Mouse (Mus musculus) kidney, adult 18-20 months (tissue): ENCODE measurements around the gene Psmb8.
A peak's percentile ranks its signal among the peaks of the same experiment; 100 is the strongest.

Experiments
- DNase-seq: peaks from one replicate; pipeline ENCODE4 v3.0.0; 2021

Psmb8 gene

GRCm38 (mm10) chr17:34193468-34193867 is 4.1 kb upstream of the Psmb8 start:
- DNase-seq = no peak

DNA sequence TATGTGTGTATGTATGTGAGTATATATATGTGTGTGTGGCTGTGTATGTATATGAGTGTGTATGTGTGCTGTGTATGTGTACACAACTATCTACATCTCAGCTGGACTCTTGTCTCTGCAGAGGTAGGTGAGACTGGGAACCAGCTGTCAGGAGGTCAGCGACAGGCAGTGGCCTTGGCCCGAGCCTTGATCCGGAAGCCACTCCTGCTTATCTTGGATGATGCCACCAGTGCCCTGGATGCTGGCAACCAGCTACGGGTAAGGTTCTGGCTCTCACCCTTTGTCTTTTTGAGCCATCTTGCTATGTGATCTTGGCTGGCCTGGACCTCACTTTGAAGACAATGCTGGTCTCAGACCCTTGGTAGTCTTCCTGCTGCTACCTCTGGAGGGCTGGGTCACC is 2.8 kb upstream of the Psmb8 start:
- DNase-seq = no peak

DNA sequence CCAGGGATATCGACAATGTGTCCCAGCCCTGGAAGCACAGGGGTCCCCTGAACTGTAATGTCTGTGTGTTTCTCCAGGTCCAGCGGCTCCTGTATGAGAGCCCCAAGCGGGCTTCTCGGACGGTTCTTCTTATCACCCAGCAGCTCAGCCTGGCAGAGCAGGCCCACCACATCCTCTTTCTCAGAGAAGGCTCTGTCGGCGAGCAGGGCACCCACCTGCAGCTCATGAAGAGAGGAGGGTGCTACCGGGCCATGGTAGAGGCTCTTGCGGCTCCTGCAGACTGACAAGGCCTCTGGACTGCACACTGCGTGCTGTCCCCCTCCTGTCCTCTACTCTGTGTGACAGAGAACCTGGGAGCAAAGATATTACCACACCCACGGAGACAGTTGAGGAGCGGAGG is 1.0 kb upstream of the Psmb8 start:
- DNase-seq = no peak

DNA sequence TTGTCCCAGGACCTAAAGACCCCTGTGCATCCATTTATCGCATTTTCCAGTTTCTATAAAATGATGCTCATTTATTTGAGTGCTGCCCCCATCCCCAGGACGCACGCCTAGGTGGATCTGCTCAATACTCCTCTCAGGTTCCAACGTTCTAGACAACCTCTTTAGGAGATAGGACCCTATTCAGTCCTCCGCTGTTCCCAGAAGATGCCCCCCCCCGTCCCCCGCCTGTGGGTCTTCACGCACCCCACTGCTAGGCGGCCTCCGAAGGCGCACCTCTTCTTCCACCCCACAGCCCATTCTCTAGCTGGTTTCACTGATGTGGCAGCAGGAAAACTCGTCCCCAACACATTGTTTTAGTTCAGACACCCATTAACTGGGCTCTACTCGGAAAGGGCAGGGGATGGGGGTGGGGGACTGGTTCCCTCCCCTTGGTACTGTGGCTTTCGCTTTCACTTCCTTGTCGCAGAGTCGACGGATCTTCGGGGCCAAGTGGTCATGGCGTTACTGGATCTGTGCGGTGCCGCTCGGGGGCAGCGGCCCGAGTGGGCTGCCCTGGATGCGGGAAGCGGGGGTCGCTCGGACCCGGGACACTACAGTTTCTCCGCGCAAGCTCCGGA is 491 bp downstream of the Psmb8 start:
- peak; percentile 63 for DNase-seq

DNA sequence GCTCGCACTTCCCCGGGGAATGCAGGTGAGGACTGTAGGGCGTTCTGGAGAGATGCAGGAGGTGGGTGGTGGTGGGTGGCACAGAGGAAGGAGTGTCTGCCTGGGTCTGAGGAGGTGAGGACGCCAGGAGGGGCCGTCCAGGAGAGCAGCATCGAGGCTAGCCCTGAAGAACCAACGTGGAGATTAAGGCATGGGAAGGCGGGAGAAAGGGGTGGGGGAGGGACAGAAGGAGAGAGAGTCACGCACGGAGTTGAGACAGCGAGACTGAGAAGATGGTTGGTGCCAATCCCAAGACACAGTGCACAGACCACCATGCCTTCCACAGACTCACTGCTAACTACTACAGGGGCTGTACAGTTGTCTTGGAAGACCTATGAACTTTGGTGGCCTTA is 996 bp downstream of the Psmb8 start:
- DNase-seq = no peak

DNA sequence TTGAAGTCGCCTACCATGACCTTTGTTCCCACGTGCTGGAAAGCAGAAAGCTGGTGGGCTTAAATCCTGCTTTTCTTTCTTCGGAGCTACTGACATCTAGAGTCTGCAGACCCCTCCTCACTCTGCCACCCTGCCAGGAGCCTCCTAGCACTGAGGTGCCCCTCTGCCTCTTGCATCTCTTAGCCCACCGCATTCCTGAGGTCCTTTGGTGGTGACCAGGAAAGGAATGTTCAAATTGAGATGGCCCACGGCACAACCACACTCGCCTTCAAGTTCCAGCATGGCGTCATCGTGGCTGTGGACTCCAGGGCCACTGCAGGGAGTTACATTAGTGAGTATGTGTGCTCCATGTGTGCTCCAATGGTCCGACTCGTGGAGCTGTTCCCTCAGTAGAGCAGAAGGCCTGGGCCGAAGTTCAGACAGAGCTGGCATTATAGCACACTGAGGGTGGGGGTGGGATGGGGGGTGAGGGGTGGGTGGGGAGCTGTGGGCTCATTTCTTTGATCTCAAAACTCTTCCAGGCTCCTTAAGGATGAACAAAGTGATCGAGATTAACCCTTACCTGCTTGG is 1.6 kb downstream of the Psmb8 start:
- DNase-seq = no peak

DNA sequence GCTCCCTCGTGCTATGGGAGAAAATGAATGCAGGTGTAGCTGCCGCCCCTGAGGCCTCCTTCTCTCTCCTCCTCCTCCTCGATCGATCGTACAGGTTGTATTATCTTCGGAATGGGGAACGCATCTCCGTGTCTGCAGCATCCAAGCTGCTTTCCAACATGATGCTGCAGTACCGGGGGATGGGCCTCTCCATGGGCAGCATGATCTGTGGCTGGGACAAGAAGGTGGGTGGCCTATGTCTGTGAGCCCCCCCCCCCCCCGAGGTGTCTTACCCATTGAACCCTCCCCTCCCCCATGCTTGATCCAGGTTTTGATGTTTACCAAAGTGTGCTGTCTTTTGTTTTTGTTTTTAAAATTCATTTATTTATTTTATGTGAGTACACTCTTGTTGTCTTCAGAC is 2.5 kb downstream of the Psmb8 start:
- DNase-seq = no peak

DNA sequence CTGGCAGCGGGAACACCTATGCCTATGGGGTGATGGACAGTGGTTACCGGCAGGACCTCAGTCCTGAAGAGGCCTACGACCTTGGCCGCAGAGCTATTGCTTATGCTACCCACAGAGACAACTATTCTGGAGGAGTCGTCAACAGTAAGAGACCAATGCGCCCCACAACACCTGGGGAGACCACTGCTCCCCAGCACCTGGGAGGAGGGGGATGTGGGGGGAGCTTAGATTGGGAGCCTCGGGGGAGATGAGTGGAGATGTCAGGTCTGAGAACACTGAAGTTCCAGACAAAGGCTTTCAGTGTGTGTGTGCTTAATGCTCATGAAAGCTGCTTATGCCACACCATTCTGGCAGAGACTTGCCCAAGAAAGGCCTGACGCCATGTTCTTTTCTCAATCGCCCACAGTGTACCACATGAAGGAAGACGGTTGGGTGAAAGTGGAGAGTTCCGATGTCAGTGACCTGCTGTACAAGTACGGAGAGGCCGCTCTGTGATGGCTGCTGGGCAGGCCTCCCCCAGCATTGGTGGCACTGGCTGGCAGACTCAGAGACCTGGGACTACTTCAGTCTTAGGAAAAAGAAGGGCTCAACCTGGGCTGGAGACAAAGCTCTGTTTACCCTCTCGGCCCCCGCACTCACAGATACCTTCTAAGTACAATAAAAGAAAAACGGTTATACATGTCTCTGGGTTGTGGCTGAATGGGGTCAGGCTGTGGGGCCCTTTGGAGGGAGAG is 3.4 kb downstream of the Psmb8 start:
- no peak for DNase-seq

- DNase-seq = no peak
Measured at GRCm38 (mm10) chr17:34201506-34202055, 4.1 kb downstream of the Psmb8 start.

GRCm38 (mm10) chr17:34202760-34203442 is 5.4 kb downstream of the Psmb8 start:
- DNase-seq = no peak

DNA sequence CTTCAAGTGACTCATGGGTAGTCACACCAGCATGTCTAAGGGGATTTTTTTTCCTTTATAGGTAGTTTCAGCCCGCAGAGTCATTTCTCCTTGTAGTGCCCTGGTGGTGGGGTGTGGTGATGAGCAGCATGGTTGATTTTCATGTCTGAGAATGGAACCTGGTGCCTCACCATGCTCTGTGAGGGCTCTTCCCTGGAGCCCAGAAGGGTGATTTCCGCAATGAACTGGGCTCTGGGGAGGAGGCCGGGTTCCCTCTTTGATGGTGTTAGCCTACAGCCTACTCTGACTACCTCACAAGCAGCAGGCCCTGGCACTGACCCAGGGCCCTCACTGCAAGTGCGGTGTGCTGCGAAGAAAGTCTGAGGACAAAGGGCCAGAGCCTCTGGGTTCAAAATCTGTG is 5.9 kb downstream of the Psmb8 start, which contains the start of gene Tap2:
Gene Tap2, plus strand, starts transcription at position 84 of the 400 bp plus-strand sequence.
- DNase-seq = no peak

GRCm38 (mm10) chr17:34204303-34205010 is 6.9 kb downstream of the Psmb8 start:
- peak; percentile 92 for DNase-seq

DNA sequence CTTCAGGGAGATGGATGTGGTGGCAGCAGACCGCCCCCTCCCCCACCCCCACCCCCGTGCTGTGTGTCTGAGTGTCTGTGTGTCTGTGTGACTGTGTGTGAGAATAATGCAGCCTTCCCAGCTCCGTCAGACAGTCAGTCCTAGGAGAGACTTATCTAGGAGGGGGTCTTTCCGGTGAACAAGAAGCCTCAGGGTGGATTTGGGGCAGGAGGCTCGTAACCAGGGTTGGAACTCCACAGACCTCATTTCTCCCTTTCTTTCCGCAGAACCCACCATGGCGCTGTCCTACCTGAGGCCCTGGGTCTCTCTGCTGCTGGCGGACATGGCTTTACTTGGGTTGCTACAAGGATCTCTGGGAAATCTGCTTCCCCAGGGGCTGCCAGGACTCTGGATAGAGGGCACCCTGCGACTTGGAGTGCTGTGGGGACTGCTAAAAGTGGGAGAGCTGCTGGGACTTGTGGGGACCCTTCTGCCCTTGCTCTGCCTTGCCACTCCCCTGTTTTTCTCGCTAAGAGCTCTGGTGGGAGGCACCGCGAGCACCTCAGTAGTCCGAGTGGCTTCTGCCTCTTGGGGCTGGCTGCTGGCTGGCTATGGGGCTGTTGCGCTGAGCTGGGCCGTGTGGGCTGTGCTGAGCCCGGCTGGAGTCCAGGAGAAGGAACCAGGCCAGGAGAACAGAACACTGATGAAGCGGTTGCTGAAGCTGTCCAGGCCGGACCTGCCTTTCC is 7.7 kb downstream of the Psmb8 start:
- DNase-seq = peak; percentile 35

DNA sequence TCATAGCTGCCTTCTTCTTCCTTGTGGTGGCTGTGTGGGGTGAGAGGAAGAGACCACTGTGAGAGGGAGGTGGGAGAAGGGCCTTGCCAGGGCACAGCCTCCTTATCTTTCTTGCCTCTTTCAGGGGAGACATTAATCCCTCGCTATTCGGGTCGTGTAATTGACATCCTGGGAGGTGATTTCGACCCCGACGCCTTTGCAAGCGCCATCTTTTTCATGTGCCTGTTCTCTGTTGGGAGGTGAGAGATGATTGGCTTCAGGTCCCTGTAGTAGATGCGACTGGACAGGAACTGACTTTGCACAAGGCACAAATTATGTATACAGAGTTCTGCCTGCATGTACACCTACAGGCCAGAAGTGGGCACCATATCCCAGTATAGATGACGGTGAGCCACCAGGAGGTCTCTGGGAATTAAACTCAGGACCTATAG is 8.2 kb downstream of the Psmb8 start:
- peak; percentile 39 for DNase-seq

DNA sequence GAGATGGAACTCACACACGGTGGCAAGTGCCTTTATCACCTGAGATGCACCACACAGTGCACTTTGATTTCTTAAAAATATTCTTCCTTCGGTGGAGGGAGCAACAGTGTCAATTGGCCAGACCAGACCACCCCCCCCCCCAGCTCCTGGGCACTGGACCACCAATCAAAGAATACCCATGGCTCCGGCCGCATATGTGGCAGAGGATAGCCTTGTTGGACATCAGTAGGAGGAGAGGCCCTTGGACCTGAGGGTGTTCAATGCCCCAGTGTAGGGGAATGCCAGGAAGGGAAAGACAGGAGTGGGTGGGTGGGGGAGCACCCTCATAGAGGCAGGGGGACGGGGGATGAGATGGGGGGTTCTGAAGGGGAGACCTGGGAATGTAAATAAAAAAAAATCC is 9.2 kb downstream of the Psmb8 start:
- DNase-seq = no peak

GRCm38 (mm10) chr17:34207456-34207855 is 9.9 kb downstream of the Psmb8 start:
- no peak for DNase-seq

DNA sequence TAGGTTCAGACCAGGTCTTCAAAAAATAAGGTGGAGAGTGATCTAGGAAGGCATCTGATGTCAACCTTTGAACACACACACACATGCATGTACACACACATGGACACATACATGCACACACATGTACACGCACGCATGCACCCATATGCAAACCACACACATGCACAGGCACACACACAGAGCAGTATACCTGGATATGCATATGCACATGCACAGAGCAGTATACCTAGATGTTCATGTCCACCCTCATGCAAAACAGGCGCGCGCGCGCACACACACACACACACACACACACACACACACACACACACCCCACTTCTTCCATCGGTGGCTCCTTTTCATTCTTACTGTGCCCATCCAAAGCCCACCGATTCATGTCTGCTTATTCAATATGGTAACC is 10.3 kb downstream of the Psmb8 start:
- no peak for DNase-seq

GRCm38 (mm10) chr17:34208421-34208820 is 10.9 kb downstream of the Psmb8 start:
- no peak for DNase-seq

DNA sequence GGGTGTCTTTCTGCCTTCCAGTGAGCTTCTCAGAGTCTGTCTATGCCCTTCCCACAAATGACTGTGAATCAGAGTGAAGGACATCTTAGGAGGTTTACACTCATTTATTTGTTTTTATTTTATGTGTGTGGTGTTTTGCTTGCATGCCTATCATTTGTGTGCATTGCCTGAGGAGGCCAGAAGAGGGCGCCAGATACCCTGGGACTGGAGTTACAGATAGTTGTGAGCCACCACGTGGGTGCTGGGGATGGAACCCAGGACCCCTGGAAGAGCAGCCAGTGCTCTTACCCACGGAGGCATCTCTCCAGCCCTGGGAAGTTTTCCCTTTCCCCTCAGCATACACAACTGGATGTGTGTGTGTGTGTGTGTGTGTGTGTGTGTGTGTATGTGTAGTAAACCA is 12.2 kb downstream of the Psmb8 start:
- DNase-seq = no peak

DNA sequence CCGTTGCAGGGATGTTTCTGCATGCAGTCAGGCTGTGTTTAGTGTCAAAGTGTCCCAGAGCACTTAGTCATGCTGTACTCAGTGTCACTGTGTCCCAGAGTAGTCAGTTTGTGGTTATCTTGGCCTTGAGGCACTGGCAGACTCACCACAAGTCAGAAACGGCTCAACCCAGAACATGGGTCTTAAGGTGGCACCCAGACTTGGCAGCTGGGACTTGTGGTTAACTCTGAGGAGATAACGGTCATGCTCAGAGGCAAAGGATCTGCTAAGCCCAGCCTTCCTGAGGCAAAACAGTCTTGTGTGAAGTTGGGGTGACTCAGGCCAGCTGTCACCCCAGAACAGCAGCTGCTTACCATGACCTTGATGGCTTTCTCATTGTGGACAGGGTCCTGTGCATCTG is 13.1 kb downstream of the Psmb8 start:
- no peak for DNase-seq

GRCm38 (mm10) chr17:34211746-34212365 is 14.3 kb downstream of the Psmb8 start:
- no peak for DNase-seq

- no peak for DNase-seq
Measured at GRCm38 (mm10) chr17:34213936-34214335, 16.4 kb downstream of the Psmb8 start.
